ENCODE assay signal across 24 mouse cellular contexts in the genomic region with DNA sequence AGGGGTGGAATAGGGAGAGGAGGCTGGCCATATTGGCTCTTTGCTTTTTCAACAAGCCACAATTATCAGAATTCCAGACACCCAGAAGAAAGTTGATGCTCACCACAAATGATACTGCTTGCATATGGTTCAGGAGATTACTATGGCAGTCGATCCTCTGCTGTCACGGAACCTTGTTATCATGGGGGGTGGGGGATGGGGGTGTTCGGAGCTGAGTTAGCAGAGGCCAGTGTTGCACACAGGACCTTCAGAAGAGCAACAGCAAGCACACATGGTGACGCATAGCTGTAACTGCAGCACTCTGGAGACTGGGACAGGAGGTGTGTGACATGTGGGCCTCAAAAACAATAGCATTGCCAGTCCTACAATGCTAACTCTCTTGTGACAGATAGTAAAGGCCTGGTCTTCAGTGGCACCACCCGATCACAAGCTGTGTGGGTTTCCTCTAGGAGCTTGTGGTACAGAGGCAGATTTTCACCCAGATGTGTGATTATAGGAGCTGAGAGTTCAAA.
A peak's percentile ranks its signal among the peaks of the same experiment; 100 is the strongest.
DNase-seq lines count a peak whose midpoint lies in the region; ATAC-seq and TF ChIP-seq lines count a peak whose summit lies in the region.
"Had no signal": no experiment of that assay in that cellular context is flagged by ENCODE, and none has a peak within 500 bp of the region (broad histone marks: within the 10 kb centered on the region; RNA-seq: fewer than 3 reads in every experiment).

No protein-coding gene starts in this region.

- H3K9me3 ChIP-seq in embryonic facial prominence, embryonic 14.5 days (ENCODE audit: control insufficient read depth, low read length) = no peaks in the 10 kb centered on the region
- H3K9me3 ChIP-seq in embryonic facial prominence, embryonic 10.5 days = no peaks in the 10 kb centered on the region
- H3K9me3 ChIP-seq in liver, embryonic 11.5 days (ENCODE audit: control insufficient read depth, low read length) = no peaks in the 10 kb centered on the region
- no peaks in the 10 kb centered on the region for H3K9me3 ChIP-seq in liver, postnatal 0 days (ENCODE audit: low read length)
- no peaks in the 10 kb centered on the region for H3K9me3 ChIP-seq in heart, embryonic 11.5 days (replicated peaks; ENCODE audit: control insufficient read depth, low read length)
- H3K9me3 ChIP-seq: G1E; hindbrain, embryonic 15.5 days; stomach, embryonic 15.5 days had no signal

- H3K9ac ChIP-seq in embryonic facial prominence, embryonic 14.5 days (ENCODE audit: low read depth, low read length) = no peak overlapping the region
- H3K9ac ChIP-seq in liver, embryonic 11.5 days (ENCODE audit: low read depth, low read length) = no peak overlapping the region
- no peak overlapping the region for H3K9ac ChIP-seq in liver, postnatal 0 days (replicated peaks)
- no peak overlapping the region for H3K9ac ChIP-seq in heart, embryonic 11.5 days (ENCODE audit: low read depth, low read length)
- H3K9ac ChIP-seq: forebrain, postnatal 0 days; hindbrain, embryonic 15.5 days; stomach, embryonic 15.5 days had no signal

- no peak for TF ChIP-seq CTCF in liver, postnatal 0 days (IDR thresholded peaks at IDR 0.05; ENCODE audit: low read depth)
- no peak for TF ChIP-seq CTCF in kidney, adult 2 months (conservative IDR thresholded peaks at IDR 0.05; ENCODE audit: insufficient read depth, insufficient read length, low read depth, low read length)

- no peak overlapping the region for H3K4me3 ChIP-seq in embryonic facial prominence, embryonic 14.5 days (ENCODE audit: low read depth, low read length)
- no peak overlapping the region for H3K4me3 ChIP-seq in embryonic facial prominence, embryonic 10.5 days
- H3K4me3 ChIP-seq in liver, embryonic 11.5 days (ENCODE audit: low read depth, low read length) = no peak overlapping the region
- H3K4me3 ChIP-seq in liver, postnatal 0 days (ENCODE audit: low read depth, low read length) = no peak overlapping the region
- no peak overlapping the region for H3K4me3 ChIP-seq in kidney, adult 2 months (ENCODE audit: insufficient read depth, low read depth, low read length)
- no peak overlapping the region for H3K4me3 ChIP-seq in heart, embryonic 11.5 days (ENCODE audit: low read depth, low read length)
- H3K4me3 ChIP-seq: hindbrain, embryonic 15.5 days; stomach, embryonic 15.5 days had no signal

- no peaks in the 10 kb centered on the region for H3K27me3 ChIP-seq in embryonic facial prominence, embryonic 14.5 days (replicated peaks; ENCODE audit: control insufficient read depth, insufficient read depth, low read length)
- H3K27me3 ChIP-seq in embryonic facial prominence, embryonic 10.5 days (replicated peaks; ENCODE audit: low read depth, poor library complexity, severe bottlenecking) = no peaks in the 10 kb centered on the region
- no peaks in the 10 kb centered on the region for H3K27me3 ChIP-seq in liver, embryonic 11.5 days (replicated peaks; ENCODE audit: control insufficient read depth, insufficient read depth, low read length)
- H3K27me3 ChIP-seq in liver, postnatal 0 days (ENCODE audit: insufficient read depth, low read length) = no peaks in the 10 kb centered on the region
- H3K27me3 ChIP-seq in kidney, adult 2 months (replicated peaks; ENCODE audit: control insufficient read depth, insufficient read depth, low read length) = no peaks in the 10 kb centered on the region
- no peaks in the 10 kb centered on the region for H3K27me3 ChIP-seq in heart, embryonic 11.5 days (ENCODE audit: control insufficient read depth, insufficient read depth, low read length)
- H3K27me3 ChIP-seq: CH12.LX; hindbrain, embryonic 15.5 days; stomach, embryonic 15.5 days had no signal

- TF ChIP-seq POLR2A in kidney, adult 2 months (IDR thresholded peaks at IDR 0.05; ENCODE audit: low read depth, low read length) = no peak

- WGBS in embryonic facial prominence, embryonic 14.5 days = 82% methylated on average over 5 of the region's 5 CpGs
- 91% methylated on average over 5 of the region's 5 CpGs for WGBS in embryonic facial prominence, embryonic 10.5 days
- whole genome bisulfite sequencing in liver, embryonic 11.5 days = 49% methylated on average over 5 of the region's 5 CpGs
- 54% methylated on average over 5 of the region's 5 CpGs for WGBS in liver, postnatal 0 days (ENCODE audit: insufficient replicate concordance)
- WGBS in kidney, adult 2 months = 87% methylated on average over 5 of the region's 5 CpGs
- whole genome bisulfite sequencing in heart, embryonic 11.5 days (ENCODE audit: insufficient replicate concordance) = 49% methylated on average over 5 of the region's 5 CpGs

- no peaks in the 10 kb centered on the region for H3K4me1 ChIP-seq in embryonic facial prominence, embryonic 14.5 days (ENCODE audit: control insufficient read depth, insufficient read depth, low read length)
- no peaks in the 10 kb centered on the region for H3K4me1 ChIP-seq in embryonic facial prominence, embryonic 10.5 days
- H3K4me1 ChIP-seq in liver, embryonic 11.5 days (replicated peaks; ENCODE audit: control insufficient read depth, insufficient read depth, low read length) = peaks cover 14% of the 10 kb centered on the region
- no peaks in the 10 kb centered on the region for H3K4me1 ChIP-seq in liver, postnatal 0 days (ENCODE audit: insufficient read depth)
- no peaks in the 10 kb centered on the region for H3K4me1 ChIP-seq in kidney, adult 2 months (ENCODE audit: control insufficient read depth, insufficient read depth, low read length)
- 0 out of 2 replicates have a peak, but pooled peaks cover 5% of the 10 kb centered on the region for H3K4me1 ChIP-seq in heart, embryonic 11.5 days (ENCODE audit: control insufficient read depth, insufficient read depth, low read length)
- H3K4me1 ChIP-seq: hindbrain, embryonic 15.5 days; stomach, embryonic 15.5 days had no signal

- peak; percentile 69 for TF ChIP-seq EP300 in liver, postnatal 0 days (IDR thresholded peaks at IDR 0.05; ENCODE audit: low read depth)

- ATAC-seq in embryonic facial prominence, embryonic 14.5 days (ENCODE audit: low read depth) = no peak; the same call in 1 of the 2 replicates
- ATAC-seq in liver, embryonic 11.5 days (replicated peaks; ENCODE audit: low FRiP score) = peak; percentile 96
- ATAC-seq in liver, postnatal 0 days = peak; percentile 70
- ATAC-seq in heart, embryonic 11.5 days (replicated peaks; ENCODE audit: insufficient number of reproducible peaks, low FRiP score, low TSS enrichment) = no peak
- ATAC-seq: activated CD4-positive, CD25-positive, alpha-beta regulatory T cell, adult 4 months; forebrain, postnatal 0 days had no signal

- peaks cover 49% of the 10 kb centered on the region; the same call in 1 of the 2 replicates for H3K36me3 ChIP-seq in embryonic facial prominence, embryonic 14.5 days (ENCODE audit: control insufficient read depth, insufficient read depth, low read length)
- peaks cover 39% of the 10 kb centered on the region for H3K36me3 ChIP-seq in embryonic facial prominence, embryonic 10.5 days (replicated peaks)
- H3K36me3 ChIP-seq in liver, embryonic 11.5 days (ENCODE audit: control insufficient read depth, insufficient read depth, low read length) = 0 out of 2 replicates have a peak, but pooled peaks cover 6% of the 10 kb centered on the region
- peaks cover 17% of the 10 kb centered on the region for H3K36me3 ChIP-seq in liver, postnatal 0 days (replicated peaks; ENCODE audit: insufficient read depth, low read length)
- no peaks in the 10 kb centered on the region; the same call in 1 of the 2 replicates for H3K36me3 ChIP-seq in kidney, adult 2 months (ENCODE audit: control insufficient read depth, insufficient read depth, low read length)
- H3K36me3 ChIP-seq in heart, embryonic 11.5 days (ENCODE audit: control insufficient read depth, insufficient read depth, low read length) = peaks cover 1% of the 10 kb centered on the region; the same call in 1 of the 2 replicates

- DNase-seq in embryonic facial prominence, embryonic 14.5 days (ENCODE audit: low spot score) = peak; percentile 9
- DNase-seq in embryonic facial prominence, embryonic 10.5 days (ENCODE audit: low spot score) = no peak
- peak; percentile 44 for DNase-seq in c-Kit-positive CD71-positive TER-119-negative erythroid progenitor cells, embryonic 14.5 days (ENCODE audit: low read depth)
- DNase-seq in liver, embryonic 11.5 days (ENCODE audit: low spot score) = peak; percentile 33
- peak; percentile 15 for DNase-seq in liver, postnatal 0 days
- DNase-seq in kidney, adult 2 months = no peak
- no peak for DNase-seq in layer of hippocampus, adult 9-11 months
- DNase-seq: cerebellum, adult 2 months; cerebellum, postnatal 25 days; forebrain, postnatal 0 days; heart, postnatal 4 days; kidney, adult 8-10 months; kidney, postnatal 14 days; lung, adult 18-20 months; lung, postnatal 36 days; right cerebral cortex, adult 18-20 months; thymus, postnatal 4 days had no signal

- H3K4me2 ChIP-seq in embryonic facial prominence, embryonic 14.5 days (ENCODE audit: low read depth, low read length) = no peak overlapping the region
- H3K4me2 ChIP-seq in liver, embryonic 11.5 days = peak overlapping the region; percentile 52
- H3K4me2 ChIP-seq in liver, postnatal 0 days (ENCODE audit: low read depth, low read length) = no peak overlapping the region
- no peak overlapping the region for H3K4me2 ChIP-seq in heart, embryonic 11.5 days
- H3K4me2 ChIP-seq: hindbrain, embryonic 15.5 days; midbrain, embryonic 11.5 days; stomach, embryonic 15.5 days had no signal

- H3K27ac ChIP-seq in embryonic facial prominence, embryonic 14.5 days (replicated peaks; ENCODE audit: low read depth, low read length) = no peak overlapping the region
- no peak overlapping the region for H3K27ac ChIP-seq in embryonic facial prominence, embryonic 10.5 days (replicated peaks)
- H3K27ac ChIP-seq in liver, embryonic 11.5 days (ENCODE audit: low read depth, low read length) = peak overlapping the region; percentile 87
- no peak overlapping the region for H3K27ac ChIP-seq in liver, postnatal 0 days (ENCODE audit: low read depth)
- no peak overlapping the region for H3K27ac ChIP-seq in kidney, adult 2 months (ENCODE audit: insufficient read depth, low read depth, low read length)
- no peak overlapping the region for H3K27ac ChIP-seq in heart, embryonic 11.5 days (ENCODE audit: low read depth, low read length)
- H3K27ac ChIP-seq: hindbrain, embryonic 15.5 days; stomach, embryonic 15.5 days had no signal

Comparison
In these comparisons a context has a peak if more than half of its experiments do, and no peak if none do; other contexts are left out.
1. DNase-seq: peak in embryonic facial prominence, embryonic 14.5 days (single experiment), c-Kit-positive CD71-positive TER-119-negative erythroid progenitor cells, embryonic 14.5 days (single experiment), liver, embryonic 11.5 days (single experiment) and liver, postnatal 0 days (single experiment); none in embryonic facial prominence, embryonic 10.5 days (single experiment), kidney, adult 2 months (single experiment) and layer of hippocampus, adult 9-11 months (single experiment).
2. ATAC-seq: peak in liver, embryonic 11.5 days (single experiment) and liver, postnatal 0 days (single experiment); none in embryonic facial prominence, embryonic 14.5 days (single experiment) and heart, embryonic 11.5 days (single experiment).